Mouse (Mus musculus): ENCODE measurements around the gene Lif.

DNA sequence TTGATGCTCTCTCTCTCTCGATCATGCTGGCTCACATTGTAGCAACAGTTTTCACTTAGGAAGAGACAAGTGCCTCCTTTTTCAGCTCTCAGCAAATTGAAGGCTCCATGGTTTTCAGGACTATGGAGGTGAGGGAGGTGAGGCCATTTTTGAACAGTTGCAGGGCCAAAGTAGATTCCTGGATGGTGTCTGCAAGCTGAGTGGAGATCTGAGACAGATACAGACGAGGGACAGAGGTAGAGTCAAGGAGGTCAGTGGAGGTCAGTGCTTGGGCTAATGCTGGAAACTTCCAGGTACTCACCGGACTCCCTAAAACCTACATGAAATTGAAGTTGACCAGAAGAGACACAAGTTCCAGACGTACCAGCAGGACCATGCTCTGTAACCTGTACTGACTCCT, 54.8 kb downstream of the Lif start:
- TF ChIP-seq CTCF (IDR thresholded peaks at IDR 0.05; ENCODE audit: low read depth) (no peak), EP300 (IDR thresholded peaks at IDR 0.05; ENCODE audit: low read depth) (no peak)
